In genomic region chr6:31215661-31216060, GRCm38 (mm10) we compare ENCODE assay signal across 8 mouse cellular contexts.
DNase-seq lines count a peak whose midpoint lies in the region; ATAC-seq lines count a peak whose summit lies in the region.

No protein-coding gene starts in this region.

- no peaks in the 10 kb centered on the region for H3K9me3 ChIP-seq in kidney, embryonic 14.5 days (ENCODE audit: control insufficient read depth, low read length)
- no peaks in the 10 kb centered on the region for H3K9me3 ChIP-seq in hindbrain, embryonic 10.5 days
- H3K9me3 ChIP-seq in midbrain, embryonic 12.5 days = no peaks in the 10 kb centered on the region

- peaks cover 55% of the 10 kb centered on the region for H3K27me3 ChIP-seq in kidney, embryonic 14.5 days (ENCODE audit: control insufficient read depth, insufficient read depth, low read length)
- peaks cover 66% of the 10 kb centered on the region for H3K27me3 ChIP-seq in hindbrain, embryonic 10.5 days (ENCODE audit: insufficient read depth, poor library complexity, severe bottlenecking)
- H3K27me3 ChIP-seq in midbrain, embryonic 12.5 days = peaks cover 64% of the 10 kb centered on the region

- peaks cover 15% of the 10 kb centered on the region for H3K4me1 ChIP-seq in kidney, embryonic 14.5 days (ENCODE audit: control insufficient read depth, insufficient read depth, low read length)
- H3K4me1 ChIP-seq in hindbrain, embryonic 10.5 days (replicated peaks) = peaks cover 46% of the 10 kb centered on the region
- H3K4me1 ChIP-seq in midbrain, embryonic 12.5 days = peaks cover 34% of the 10 kb centered on the region

- WGBS in kidney, embryonic 14.5 days = 69% methylated on average over 8 of the region's 8 CpGs
- WGBS in hindbrain, embryonic 10.5 days = 72% methylated on average over 8 of the region's 8 CpGs
- 72% methylated on average over 8 of the region's 8 CpGs for WGBS in midbrain, embryonic 12.5 days

- H3K4me2 ChIP-seq in kidney, embryonic 14.5 days (replicated peaks; ENCODE audit: low read depth, low read length) = peak overlapping the region; percentile 100
- peak overlapping the region; percentile 100 for H3K4me2 ChIP-seq in midbrain, embryonic 12.5 days (replicated peaks)

- no peaks in the 10 kb centered on the region for H3K36me3 ChIP-seq in kidney, embryonic 14.5 days (ENCODE audit: control insufficient read depth, insufficient read depth, low read length)
- H3K36me3 ChIP-seq in hindbrain, embryonic 10.5 days = no peaks in the 10 kb centered on the region
- H3K36me3 ChIP-seq in midbrain, embryonic 12.5 days = no peaks in the 10 kb centered on the region

- no peak overlapping the region for H3K27ac ChIP-seq in kidney, embryonic 14.5 days (ENCODE audit: low read depth, low read length)
- no peak overlapping the region; the same call in 1 of the 2 replicates for H3K27ac ChIP-seq in hindbrain, embryonic 10.5 days
- H3K27ac ChIP-seq in midbrain, embryonic 12.5 days (replicated peaks) = no peak overlapping the region

- H3K9ac ChIP-seq in kidney, embryonic 14.5 days (ENCODE audit: low read depth, low read length) = no peak overlapping the region
- H3K9ac ChIP-seq in midbrain, embryonic 12.5 days (replicated peaks) = peak overlapping the region; percentile 61; the same call in 1 of the 2 replicates

- ATAC-seq in kidney, embryonic 14.5 days (ENCODE audit: low FRiP score, low TSS enrichment) = no peak
- no peak for ATAC-seq in midbrain, embryonic 12.5 days (ENCODE audit: low FRiP score, low read depth)
- no peak for ATAC-seq in inflammation-experienced regulatory T-cells, adult 6 months

- DNase-seq in kidney, adult 18-20 months = no peak
- peak; percentile 39 for DNase-seq in adipocyte (ENCODE audit: low spot score)
- no peak for DNase-seq in hindbrain, embryonic 10.5 days (ENCODE audit: low spot score)
- DNase-seq in right cerebral cortex, postnatal 4 days = no peak
- DNase-seq in right cerebral cortex, postnatal 25 days = no peak

- peak overlapping the region; percentile 71 for H3K4me3 ChIP-seq in kidney, embryonic 14.5 days (ENCODE audit: low read length)
- peak overlapping the region; percentile 81 for H3K4me3 ChIP-seq in hindbrain, embryonic 10.5 days
- H3K4me3 ChIP-seq in midbrain, embryonic 12.5 days = peak overlapping the region; percentile 76
